Mouse (Mus musculus): ENCODE results near the gene Ogfod2. TPM values are rescaled to one million over a fixed set of nuclear protein-coding genes. Genes with fewer than 3 reads are reported as not detected.

Ogfod2 gene
- polyA plus RNA-seq, 2 experiments from 2014 or later: 25.6 to 51.6 TPM

- ATAC-seq: no peak
Measured at GRCm38 (mm10) chr5:124158305-124158704, 46.2 kb downstream of the Ogfod2 start.

- no peak for ATAC-seq
Measured at GRCm38 (mm10) chr5:124159453-124159852, 47.4 kb downstream of the Ogfod2 start.

GRCm38 (mm10) chr5:124161831-124162230 is 49.7 kb downstream of the Ogfod2 start:
- no peak for ATAC-seq

GRCm38 (mm10) chr5:124162577-124162976 is 50.5 kb downstream of the Ogfod2 start:
- peak; percentile 70 for ATAC-seq

- ATAC-seq: no peak
Measured at GRCm38 (mm10) chr5:124163445-124163844, 51.3 kb downstream of the Ogfod2 start.

Other genes with a start within 250 kb of the Ogfod2 start
- under 1 TPM in 1 of 2 experiments, not detected in 1; 0.42 TPM for gene Hcar2, start 246.8 kb upstream of the Ogfod2 start, polyA plus RNA-seq (2017; shearing (Covaris generic))
- gene Hcar1, start 232.3 kb upstream of the Ogfod2 start, polyA plus RNA-seq (2017; shearing (Covaris generic)): not detected
- gene Denr, start 205.1 kb upstream of the Ogfod2 start, polyA plus RNA-seq (2017; shearing (Covaris generic)): 10 to 100 TPM; 52.8 to 75.2 TPM
- 1 to 10 TPM; 2.7 to 8.0 TPM for gene Gm43518, start 184.9 kb upstream of the Ogfod2 start, polyA plus RNA-seq (2017; shearing (Covaris generic))
- gene Ccdc62, start 181.6 kb upstream of the Ogfod2 start, polyA plus RNA-seq (2017; shearing (Covaris generic)): 10 to 100 TPM in 1 of 2 experiments, 1 to 10 TPM in 1; 9.6 to 16.0 TPM
- 10 to 100 TPM; 11.0 to 12.1 TPM for gene Hip1r, start 138.7 kb upstream of the Ogfod2 start, polyA plus RNA-seq (2017; shearing (Covaris generic))
- 10 to 100 TPM; 17.8 to 22.1 TPM for gene Vps37b, start 80.0 kb upstream of the Ogfod2 start, polyA plus RNA-seq (2017; shearing (Covaris generic))
- gene Abcb9, start 16.5 kb upstream of the Ogfod2 start, polyA plus RNA-seq (2017; shearing (Covaris generic)): 10 to 100 TPM; 16.1 to 16.6 TPM
- gene Arl6ip4, start 3.8 kb downstream of the Ogfod2 start, polyA plus RNA-seq (2017; shearing (Covaris generic)): 10 to 100 TPM; 48.7 to 61.0 TPM
- gene Pitpnm2, start 137.5 kb downstream of the Ogfod2 start, polyA plus RNA-seq (2017; shearing (Covaris generic)): 10 to 100 TPM in 1 of 2 experiments, 1 to 10 TPM in 1; 9.3 to 11.5 TPM
- 10 to 100 TPM; 16.8 to 18.6 TPM for gene Mphosph9, start 215.7 kb downstream of the Ogfod2 start, polyA plus RNA-seq (2017; shearing (Covaris generic))
- gene 2810006K23Rik, start 215.8 kb downstream of the Ogfod2 start, polyA plus RNA-seq (2017; shearing (Covaris generic)): 10 to 100 TPM; 12.0 to 16.5 TPM

All from CD4-positive, CD25-positive, alpha-beta regulatory T cell, adult 4 months (primary cell).